Mouse (Mus musculus): ENCODE measurements around the gene Rps11. TPM values are rescaled to one million over a fixed set of nuclear protein-coding genes. Genes with fewer than 3 reads are reported as not detected.

Rps11 gene
- polyA plus RNA-seq, 1 experiment from 2014 or later = 960 TPM

DNA sequence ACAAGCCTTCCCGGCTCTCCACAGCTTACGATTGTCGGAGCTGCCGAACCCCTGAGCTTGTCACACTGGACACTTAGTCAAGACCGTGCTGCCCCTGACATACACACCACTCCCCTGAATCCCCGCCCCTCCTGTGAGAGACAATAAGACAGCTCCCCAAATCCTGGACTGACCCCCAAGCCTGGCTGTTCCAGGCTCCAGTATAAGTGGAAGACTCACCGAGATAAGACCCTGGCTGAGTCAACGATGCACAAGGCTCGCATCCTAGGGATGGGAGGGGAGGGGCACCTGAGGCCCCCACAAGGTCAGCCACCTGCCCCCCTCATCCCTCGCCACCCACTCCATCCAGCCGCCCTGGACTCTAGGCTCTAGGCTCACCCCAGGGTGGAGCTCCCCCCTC, 7.6 kb upstream of the Rps11 start:
- Histone ChIP-seq H3K27me3 (ENCODE audit: control insufficient read depth, insufficient read depth, low read length) (peaks cover 16% of the 10 kb centered on the region; the same call in 1 of the 2 replicates), H3K4me3 (replicated peaks; ENCODE audit: low read depth, low read length) (no peak overlapping the region), H3K9ac (replicated peaks; ENCODE audit: low read length) (no peak overlapping the region), H3K9me3 (ENCODE audit: control insufficient read depth, low read length) (no peaks in the 10 kb centered on the region), H3K4me1 (ENCODE audit: control insufficient read depth, insufficient read depth, low read length) (peaks cover 12% of the 10 kb centered on the region), H3K36me3 (ENCODE audit: control insufficient read depth, insufficient read depth, low read length) (peaks cover 8% of the 10 kb centered on the region), H3K27ac (replicated peaks; ENCODE audit: low read depth, low read length) (no peak overlapping the region), H3K4me2 (ENCODE audit: low read length) (no peak overlapping the region)
- DNase-seq (no peak), ATAC-seq (ENCODE audit: low FRiP score, low TSS enrichment) (no peak)
- WGBS = 73% methylated on average over 11 of the region's 11 CpGs

DNA sequence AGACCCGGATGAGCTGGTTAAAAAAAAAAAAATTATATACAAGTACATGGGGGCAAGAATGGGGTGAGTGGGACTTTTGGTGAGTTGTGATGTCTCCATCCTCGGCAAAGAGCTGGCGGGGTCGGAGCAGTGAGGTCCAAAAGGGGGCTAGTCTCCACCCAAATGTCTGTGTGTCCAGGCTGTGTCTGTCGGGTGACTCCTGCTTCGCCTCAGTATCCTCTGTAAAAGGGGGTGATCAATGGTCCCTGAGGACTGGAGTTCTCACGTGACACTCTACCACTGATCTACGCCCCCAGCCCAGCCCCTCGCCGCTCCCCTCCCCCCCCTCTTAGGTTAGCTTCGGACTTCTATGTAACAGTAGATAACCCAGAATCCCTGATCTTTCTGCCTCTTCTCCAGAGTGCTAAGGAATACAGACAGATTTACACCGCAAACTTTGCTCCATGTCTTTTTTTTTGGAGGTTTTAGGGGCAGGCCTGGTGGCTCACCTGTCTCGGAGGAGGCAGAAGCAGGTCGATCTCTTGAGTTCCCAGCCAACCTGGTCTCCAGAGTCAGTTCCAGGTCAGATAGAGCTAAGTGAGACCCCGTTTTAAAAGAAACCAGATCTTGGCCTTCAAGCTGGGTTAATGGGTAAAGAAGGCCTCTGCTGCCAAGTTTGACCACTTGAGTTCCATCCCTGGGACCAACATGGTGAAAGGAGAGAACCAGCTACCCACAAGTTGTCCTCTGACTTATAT, 5.7 kb upstream of the Rps11 start:
- no peak for ATAC-seq (ENCODE audit: low FRiP score, low TSS enrichment)
- WGBS = 55% methylated on average over 15 of the region's 15 CpGs

DNA sequence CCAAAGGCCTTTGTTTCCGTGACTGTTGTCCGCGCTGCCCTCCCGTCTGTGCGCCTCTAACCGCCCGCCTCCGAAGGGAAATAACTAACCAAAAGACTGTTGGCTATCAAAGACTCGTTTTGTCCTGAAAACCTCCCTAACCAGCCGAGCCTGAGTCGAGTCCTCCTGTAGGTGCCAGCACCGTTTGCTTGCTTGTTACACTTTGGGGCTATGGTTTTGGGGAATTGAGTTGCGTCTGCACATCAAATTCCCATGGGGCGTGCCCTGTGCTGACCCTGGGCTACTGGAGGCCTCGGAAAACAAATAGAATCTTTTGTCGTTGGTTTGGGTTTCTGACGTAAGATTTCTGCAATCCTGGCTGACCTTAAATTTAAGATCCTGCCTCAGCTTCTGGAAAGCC, 5.1 kb upstream of the Rps11 start:
- H3K4me2 ChIP-seq (ENCODE audit: low read length) = peak overlapping the region; percentile 69
- ATAC-seq (ENCODE audit: low FRiP score, low TSS enrichment) = no peak; the same call in 1 of the 2 replicates
- peak overlapping the region; percentile 46 for H3K4me3 ChIP-seq (replicated peaks; ENCODE audit: low read depth, low read length)
- peak overlapping the region; percentile 62 for H3K9ac ChIP-seq (replicated peaks; ENCODE audit: low read length)
- peaks cover 28% of the 10 kb centered on the region for H3K36me3 ChIP-seq (ENCODE audit: control insufficient read depth, insufficient read depth, low read length)
- peaks cover 13% of the 10 kb centered on the region for H3K4me1 ChIP-seq (ENCODE audit: control insufficient read depth, insufficient read depth, low read length)
- no peak for DNase-seq
- peak overlapping the region; percentile 94 for H3K27ac ChIP-seq (replicated peaks; ENCODE audit: low read depth, low read length)
- H3K9me3 ChIP-seq (ENCODE audit: control insufficient read depth, low read length) = no peaks in the 10 kb centered on the region
- 0 out of 2 replicates have a peak, but pooled peaks cover under 1% of the 10 kb centered on the region for H3K27me3 ChIP-seq (ENCODE audit: control insufficient read depth, insufficient read depth, low read length)
- under 1% methylated on average over 17 of the region's 17 CpGs for WGBS

More for the DNA sequence above, 5.7 kb upstream of the Rps11 start:
- DNase-seq = no peak
- Histone ChIP-seq H3K9ac (replicated peaks; ENCODE audit: low read length) (peak overlapping the region; percentile 62; the same call in 1 of the 2 replicates), H3K27me3 (ENCODE audit: control insufficient read depth, insufficient read depth, low read length) (peaks cover 7% of the 10 kb centered on the region; the same call in 1 of the 2 replicates), H3K27ac (replicated peaks; ENCODE audit: low read depth, low read length) (peak overlapping the region; percentile 94; the same call in 1 of the 2 replicates), H3K9me3 (ENCODE audit: control insufficient read depth, low read length) (no peaks in the 10 kb centered on the region), H3K4me2 (ENCODE audit: low read length) (peak overlapping the region; percentile 69), H3K36me3 (ENCODE audit: control insufficient read depth, insufficient read depth, low read length) (peaks cover 27% of the 10 kb centered on the region), H3K4me3 (replicated peaks; ENCODE audit: low read depth, low read length) (peak overlapping the region; percentile 46), H3K4me1 (ENCODE audit: control insufficient read depth, insufficient read depth, low read length) (peaks cover 13% of the 10 kb centered on the region)

DNA sequence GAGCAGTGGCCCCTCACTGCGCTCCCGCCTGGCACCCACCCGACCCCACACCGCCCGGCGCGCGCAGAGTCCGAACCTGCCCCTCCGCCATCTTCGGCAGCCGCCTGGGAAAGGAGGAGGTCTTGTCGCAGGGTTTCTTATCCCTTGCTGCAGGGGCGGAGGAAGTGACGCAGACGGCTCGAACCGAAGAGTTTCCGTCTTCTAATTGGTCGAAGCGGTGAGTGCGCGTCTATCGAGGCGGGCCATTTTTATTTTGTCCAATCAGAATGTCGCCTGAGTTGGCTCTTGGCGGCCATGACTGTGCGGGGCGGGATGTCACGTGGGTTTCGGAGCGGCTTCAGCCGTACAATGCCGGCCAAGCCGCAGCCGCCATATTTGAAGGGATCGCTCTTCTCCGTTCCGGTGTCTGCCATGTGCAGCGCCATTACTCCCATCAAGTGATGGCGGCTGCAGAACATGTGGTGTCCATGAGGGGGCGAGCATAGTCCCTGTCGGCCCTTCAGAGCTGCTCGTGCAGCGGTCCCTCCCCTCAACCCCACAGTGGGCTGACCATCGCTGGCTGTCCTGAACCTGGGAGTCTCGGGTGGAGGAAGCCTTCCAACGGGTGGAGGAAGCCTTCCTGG, 4.5 kb upstream of the Rps11 start, which contains the start of gene Rpl13a:
TSS of gene Rpl13a (minus strand) at position 138 of the 623 bp plus-strand sequence.
- Histone ChIP-seq H3K27ac (replicated peaks; ENCODE audit: low read depth, low read length) (peak within 1 kb of the TSS; percentile 94), H3K9ac (replicated peaks; ENCODE audit: low read length) (peak within 1 kb of the TSS; percentile 97), H3K4me1 (ENCODE audit: control insufficient read depth, insufficient read depth, low read length) (peaks cover 13% of the 10 kb centered on the region), H3K4me3 (replicated peaks; ENCODE audit: low read depth, low read length) (peak within 1 kb of the TSS; percentile 85), H3K4me2 (ENCODE audit: low read length) (peak within 1 kb of the TSS; percentile 98), H3K27me3 (ENCODE audit: control insufficient read depth, insufficient read depth, low read length) (no peaks in the 10 kb centered on the region), H3K9me3 (ENCODE audit: control insufficient read depth, low read length) (no peaks in the 10 kb centered on the region), H3K36me3 (ENCODE audit: control insufficient read depth, insufficient read depth, low read length) (peaks cover 28% of the 10 kb centered on the region)
- DNase-seq (peak; percentile 99), ATAC-seq (ENCODE audit: low FRiP score, low TSS enrichment) (peak; percentile 93)
- under 1% methylated on average over 48 of the region's 48 CpGs for WGBS

DNA sequence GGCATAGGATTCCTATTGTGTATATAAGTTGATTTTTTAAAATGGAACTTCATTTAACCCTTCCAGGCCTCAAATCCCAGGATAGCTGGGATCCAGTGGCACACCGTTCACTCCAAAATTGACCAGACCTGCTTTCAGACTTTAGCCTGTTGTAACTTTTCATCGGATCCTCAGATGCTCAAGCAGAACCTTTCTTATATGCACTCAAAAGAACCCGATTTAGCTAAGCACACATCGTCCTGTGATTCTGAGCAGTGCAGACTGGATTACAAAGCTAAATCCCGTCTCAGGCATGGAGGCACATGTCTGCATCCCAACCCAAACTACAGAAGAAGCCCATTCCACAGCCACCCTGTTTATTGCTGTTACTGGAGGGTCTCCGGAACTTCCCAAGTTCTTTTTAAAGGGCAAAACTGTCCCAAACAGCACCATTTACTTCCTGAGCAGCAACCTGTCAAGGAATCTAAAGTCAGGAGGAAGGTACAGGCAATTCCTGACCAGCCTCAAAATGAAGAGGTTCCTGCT, 3.5 kb upstream of the Rps11 start:
- DNase-seq (no peak), ATAC-seq (ENCODE audit: low FRiP score, low TSS enrichment) (no peak)
- peak overlapping the region; percentile 97 for H3K9ac ChIP-seq (replicated peaks; ENCODE audit: low read length)
- no peaks in the 10 kb centered on the region for H3K27me3 ChIP-seq (ENCODE audit: control insufficient read depth, insufficient read depth, low read length)
- peaks cover 19% of the 10 kb centered on the region for H3K4me1 ChIP-seq (ENCODE audit: control insufficient read depth, insufficient read depth, low read length)
- peaks cover 33% of the 10 kb centered on the region for H3K36me3 ChIP-seq (ENCODE audit: control insufficient read depth, insufficient read depth, low read length)
- peak overlapping the region; percentile 85 for H3K4me3 ChIP-seq (replicated peaks; ENCODE audit: low read depth, low read length)
- WGBS = under 1% methylated on average over 6 of the region's 6 CpGs
- peak overlapping the region; percentile 81 for H3K27ac ChIP-seq (replicated peaks; ENCODE audit: low read depth, low read length)
- H3K4me2 ChIP-seq (ENCODE audit: low read length) = peak overlapping the region; percentile 98
- H3K9me3 ChIP-seq (ENCODE audit: control insufficient read depth, low read length) = no peaks in the 10 kb centered on the region

DNA sequence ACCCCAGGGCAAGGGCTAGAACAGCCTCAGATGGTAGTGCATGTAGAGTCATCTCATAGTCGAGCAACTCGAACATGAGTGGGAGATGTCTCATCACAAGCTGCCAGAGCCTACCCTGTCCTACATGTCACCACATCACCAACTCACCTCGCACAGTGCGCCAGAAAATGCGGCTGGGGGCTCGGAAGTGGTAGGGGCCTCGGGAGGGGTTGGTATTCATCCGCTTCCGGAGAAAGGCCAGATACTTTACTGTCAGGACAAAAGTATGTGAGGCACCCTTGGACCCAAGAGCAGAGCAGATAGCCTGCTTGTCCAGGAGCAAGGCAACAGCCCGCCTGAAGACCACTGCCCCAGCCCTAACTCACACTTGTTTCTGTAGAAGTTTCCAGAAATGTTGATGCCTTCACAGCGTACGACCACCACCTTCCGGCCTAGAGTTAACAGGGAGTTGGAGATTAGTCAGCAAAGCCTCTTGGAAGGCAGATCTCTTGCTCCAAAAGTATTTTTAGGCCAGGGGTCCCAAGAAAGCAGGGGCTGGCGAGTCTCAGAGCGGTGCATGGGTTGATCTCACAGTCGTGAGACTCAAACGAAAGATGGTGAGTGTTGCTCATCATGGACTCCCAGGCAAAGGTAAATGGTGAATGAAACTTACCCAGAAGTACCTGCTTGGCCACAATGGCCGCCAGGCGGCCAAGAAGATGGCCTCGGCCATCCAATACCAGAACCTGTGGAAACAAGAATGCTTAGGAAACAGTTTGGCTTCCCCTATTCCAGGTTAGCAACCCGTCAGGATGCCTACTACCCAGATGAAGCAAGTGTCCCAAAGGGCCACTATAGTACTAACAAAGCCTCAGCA, 2.8 kb upstream of the Rps11 start:
- H3K9ac ChIP-seq (replicated peaks; ENCODE audit: low read length) = peak overlapping the region; percentile 97
- H3K4me3 ChIP-seq (replicated peaks; ENCODE audit: low read depth, low read length) = peak overlapping the region; percentile 85
- 53% methylated on average over 21 of the region's 21 CpGs for WGBS
- peaks cover 40% of the 10 kb centered on the region for H3K36me3 ChIP-seq (ENCODE audit: control insufficient read depth, insufficient read depth, low read length)
- ATAC-seq (ENCODE audit: low FRiP score, low TSS enrichment) = no peak
- peak overlapping the region; percentile 98 for H3K4me2 ChIP-seq (ENCODE audit: low read length)
- no peaks in the 10 kb centered on the region for H3K27me3 ChIP-seq (ENCODE audit: control insufficient read depth, insufficient read depth, low read length)
- no peaks in the 10 kb centered on the region for H3K9me3 ChIP-seq (ENCODE audit: control insufficient read depth, low read length)
- H3K27ac ChIP-seq (replicated peaks; ENCODE audit: low read depth, low read length) = peak overlapping the region; percentile 81
- peaks cover 20% of the 10 kb centered on the region for H3K4me1 ChIP-seq (ENCODE audit: control insufficient read depth, insufficient read depth, low read length)
- peak; percentile 7 for DNase-seq

DNA sequence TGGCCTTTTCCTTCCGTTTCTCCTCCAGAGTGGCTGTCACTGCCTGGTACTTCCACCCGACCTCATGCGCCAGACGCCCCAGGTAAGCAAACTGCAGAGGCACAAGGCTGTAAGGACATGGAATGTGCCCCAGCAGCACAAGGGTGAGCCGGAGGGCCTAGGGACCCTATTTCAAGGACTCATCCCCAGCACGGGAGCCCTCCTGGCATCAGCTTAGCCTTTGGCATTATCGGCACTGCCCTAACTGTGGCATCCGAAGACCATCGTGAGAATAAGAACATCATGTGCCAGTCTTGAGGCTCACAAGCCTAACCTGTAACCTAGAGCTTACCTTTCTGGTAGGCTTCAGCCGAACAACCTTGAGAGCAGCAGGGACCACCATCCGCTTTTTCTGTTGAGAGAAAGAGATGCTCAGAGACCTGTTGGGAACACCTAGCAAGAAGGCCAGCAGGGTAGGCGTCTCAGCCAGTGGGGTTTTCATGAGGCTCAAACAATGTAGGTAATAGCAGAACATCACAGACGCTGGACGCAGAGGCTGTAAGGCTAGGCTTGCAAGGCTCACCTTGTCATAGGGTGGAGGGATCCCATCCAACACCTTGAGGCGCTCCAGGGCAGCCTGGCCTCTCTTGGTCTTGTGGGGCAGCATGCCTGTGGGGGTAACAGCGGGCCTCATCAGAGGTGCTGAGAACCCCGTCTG, 2.1 kb upstream of the Rps11 start:
- Histone ChIP-seq H3K4me1 (ENCODE audit: control insufficient read depth, insufficient read depth, low read length) (peaks cover 20% of the 10 kb centered on the region), H3K9ac (replicated peaks; ENCODE audit: low read length) (no peak overlapping the region; the same call in 1 of the 2 replicates), H3K27me3 (ENCODE audit: control insufficient read depth, insufficient read depth, low read length) (no peaks in the 10 kb centered on the region), H3K9me3 (ENCODE audit: control insufficient read depth, low read length) (no peaks in the 10 kb centered on the region), H3K27ac (replicated peaks; ENCODE audit: low read depth, low read length) (peak overlapping the region; percentile 57), H3K4me3 (replicated peaks; ENCODE audit: low read depth, low read length) (no peak overlapping the region), H3K4me2 (ENCODE audit: low read length) (peak overlapping the region; percentile 98), H3K36me3 (ENCODE audit: control insufficient read depth, insufficient read depth, low read length) (peaks cover 48% of the 10 kb centered on the region)
- ATAC-seq (ENCODE audit: low FRiP score, low TSS enrichment) (no peak), DNase-seq (no peak)
- 76% methylated on average over 17 of the region's 17 CpGs for WGBS
